Mouse (Mus musculus) intestine, embryonic 14.5 days (tissue): ENCODE measurements at regions not wholly inside any gene's neighbourhood (a gene's known extent, or its start where the extent isn't known, plus 50 kb on each side); places are given as distances from the start of the nearest gene placed in this dataset.

Experiments used
- ATAC-seq: fragments of 200-750 bp; cut with Nextera tagmentation; replicated peaks from 2 replicates; pipeline ENCODE4 v1.8.0; 2017; ENCODE audit warnings: low read depth, moderate number of reproducible peaks, moderate TSS enrichment, moderate library complexity; ENCODE audit not compliant: low FRiP score, low TSS enrichment
- DNase-seq: peaks from one replicate; pipeline ENCODE4 v3.0.0-alpha.2; 2018; ENCODE audit warnings: low spot score
- H3K27ac ChIP-seq: fragments of 300-500 bp; sonication (generic); 2 replicates; pipeline ENCODE4 v1.5.1; 2014; ENCODE audit warnings: low read depth, mild to moderate bottlenecking, control low read depth
- H3K27me3 ChIP-seq: fragments of 300-500 bp; sonication (generic); replicated peaks from 2 replicates; pipeline ENCODE4 v1.6.1; 2014; ENCODE audit warnings: low read length, control low read depth; ENCODE audit not compliant: control insufficient read depth, insufficient read depth
- H3K36me3 ChIP-seq: fragments of 300-500 bp; sonication (generic); 2 replicates; pipeline ENCODE4 v1.6.1; 2014; ENCODE audit warnings: low read length, control low read depth; ENCODE audit not compliant: control insufficient read depth, insufficient read depth
- H3K4me1 ChIP-seq: fragments of 300-500 bp; sonication (generic); replicated peaks from 2 replicates; pipeline ENCODE4 v1.6.1; 2014; ENCODE audit warnings: low read length, control low read depth, mixed read lengths; ENCODE audit not compliant: control insufficient read depth, insufficient read depth
- H3K4me2 ChIP-seq: fragments of 300-500 bp; sonication (generic); 2 replicates; pipeline ENCODE4 v1.6.1; 2014; ENCODE audit warnings: low read length
- H3K4me3 ChIP-seq: fragments of 300-500 bp; sonication (generic); 2 replicates; pipeline ENCODE4 v1.5.1; 2014; ENCODE audit warnings: low read depth, low read length, control low read depth, mixed read lengths
- H3K9ac ChIP-seq: fragments of 300-500 bp; sonication (generic); 2 replicates; pipeline ENCODE4 v1.6.1; 2014; ENCODE audit warnings: mild to moderate bottlenecking, low read length
- H3K9me3 ChIP-seq: fragments of 300-500 bp; sonication (generic); 2 replicates; pipeline ENCODE4 v1.6.1; 2016; ENCODE audit warnings: low read length, control low read depth; ENCODE audit not compliant: control insufficient read depth
- WGBS: fragments of 180-500 bp; shearing (Covaris S2); extraction: QIAGEN DNeasy Blood & Tissue Kit; methylation state at CpG from one replicate; pipeline ENCODE4 v1.1.7; 2014; 5-methylcytosine and 5-hydroxymethylcytosine counted together

- no peaks in the 10 kb centered on the region for H3K36me3 ChIP-seq
- DNase-seq (no peak), ATAC-seq (no peak)
- no peaks in the 10 kb centered on the region for H3K4me1 ChIP-seq
- no peak overlapping the region for H3K27ac ChIP-seq
- no peak overlapping the region for H3K4me2 ChIP-seq
- WGBS: 84% methylated on average over 3 of the region's 3 CpGs
- H3K9me3 ChIP-seq: no peaks in the 10 kb centered on the region
- no peaks in the 10 kb centered on the region for H3K27me3 ChIP-seq
- H3K4me3 ChIP-seq: no peak overlapping the region
- H3K9ac ChIP-seq: no peak overlapping the region
These were observed 410.8 kb downstream of the Med10 start for GRCm38 (mm10) chr13:70213017-70213416.

GRCm38 (mm10) chr13:70213622-70214021 is 411.4 kb downstream of the Med10 start:
- Histone ChIP-seq H3K4me3 (no peak overlapping the region), H3K4me1 (no peaks in the 10 kb centered on the region), H3K36me3 (no peaks in the 10 kb centered on the region), H3K9me3 (no peaks in the 10 kb centered on the region), H3K27me3 (no peaks in the 10 kb centered on the region), H3K4me2 (no peak overlapping the region), H3K9ac (no peak overlapping the region), H3K27ac (no peak overlapping the region)
- DNase-seq (no peak), ATAC-seq (no peak)
- WGBS: 75% methylated on average over 2 of the region's 2 CpGs

- DNase-seq (no peak), ATAC-seq (0 out of 2 replicates have a peak, but pooled peaks have one; percentile 53)
- Histone ChIP-seq H3K9me3 (no peaks in the 10 kb centered on the region), H3K27me3 (no peaks in the 10 kb centered on the region), H3K36me3 (no peaks in the 10 kb centered on the region), H3K9ac (no peak overlapping the region), H3K4me3 (no peak overlapping the region), H3K27ac (no peak overlapping the region), H3K4me2 (no peak overlapping the region), H3K4me1 (no peaks in the 10 kb centered on the region)
- 53% methylated on average over 10 of the region's 10 CpGs for WGBS
These were observed 411.9 kb downstream of the Med10 start for GRCm38 (mm10) chr13:70214022-70214654.

- ATAC-seq (no peak), DNase-seq (no peak)
- 77% methylated on average over 6 of the region's 6 CpGs for WGBS
- no peaks in the 10 kb centered on the region for H3K27me3 ChIP-seq
- no peak overlapping the region for H3K9ac ChIP-seq
- no peaks in the 10 kb centered on the region for H3K36me3 ChIP-seq
- no peak overlapping the region for H3K27ac ChIP-seq
- H3K4me1 ChIP-seq: no peaks in the 10 kb centered on the region
- H3K4me3 ChIP-seq: no peak overlapping the region
- H3K9me3 ChIP-seq: no peaks in the 10 kb centered on the region
- no peak overlapping the region for H3K4me2 ChIP-seq
These were observed 413.9 kb downstream of the Med10 start for GRCm38 (mm10) chr13:70216134-70216533.

GRCm38 (mm10) chr13:70217429-70218133 is 415.4 kb downstream of the Med10 start:
- DNase-seq: no peak
- WGBS: 58% methylated on average over 15 of the region's 15 CpGs
- no peaks in the 10 kb centered on the region for H3K4me1 ChIP-seq

GRCm38 (mm10) chr13:70223485-70223884 is 413.9 kb downstream of the Ice1 start:
- no peak overlapping the region for H3K9ac ChIP-seq
- WGBS: 89% methylated on average over 5 of the region's 5 CpGs
- H3K27ac ChIP-seq: no peak overlapping the region
- H3K36me3 ChIP-seq: no peaks in the 10 kb centered on the region
- no peak for ATAC-seq
- no peaks in the 10 kb centered on the region for H3K9me3 ChIP-seq
- H3K4me2 ChIP-seq: no peak overlapping the region
- H3K27me3 ChIP-seq: no peaks in the 10 kb centered on the region
- no peak for DNase-seq
- H3K4me3 ChIP-seq: no peak overlapping the region
- H3K4me1 ChIP-seq: no peaks in the 10 kb centered on the region

More at GRCm38 (mm10) chr13:70217429-70218133, 415.4 kb downstream of the Med10 start:
- Histone ChIP-seq H3K4me2 (no peak overlapping the region), H3K36me3 (no peaks in the 10 kb centered on the region), H3K27me3 (no peaks in the 10 kb centered on the region), H3K9ac (no peak overlapping the region), H3K27ac (no peak overlapping the region), H3K4me3 (no peak overlapping the region), H3K9me3 (no peaks in the 10 kb centered on the region)
- no peak for ATAC-seq

- Histone ChIP-seq H3K4me2 (no peak overlapping the region), H3K27ac (no peak overlapping the region), H3K27me3 (no peaks in the 10 kb centered on the region), H3K9me3 (no peaks in the 10 kb centered on the region), H3K4me3 (no peak overlapping the region), H3K4me1 (no peaks in the 10 kb centered on the region), H3K36me3 (no peaks in the 10 kb centered on the region), H3K9ac (no peak overlapping the region)
- 77% methylated on average over 6 of the region's 6 CpGs for WGBS
- ATAC-seq (no peak), DNase-seq (no peak)
These were observed 410.3 kb downstream of the Ice1 start for GRCm38 (mm10) chr13:70227167-70227566.

- Histone ChIP-seq H3K4me1 (no peaks in the 10 kb centered on the region), H3K4me2 (0 out of 2 replicates have a peak overlapping the region, but pooled peaks have one; percentile 20)
These were observed 403.3 kb downstream of the Ice1 start for GRCm38 (mm10) chr13:70233896-70234799.

More at GRCm38 (mm10) chr13:70233896-70234799, 403.3 kb downstream of the Ice1 start:
- Histone ChIP-seq H3K9ac (no peak overlapping the region), H3K27ac (no peak overlapping the region), H3K4me3 (no peak overlapping the region), H3K36me3 (no peaks in the 10 kb centered on the region), H3K27me3 (no peaks in the 10 kb centered on the region), H3K9me3 (no peaks in the 10 kb centered on the region)
- ATAC-seq: peak; percentile 71; the same call in 1 of the 2 replicates
- WGBS: 36% methylated on average over 22 of the region's 22 CpGs
- peak; percentile 93 for DNase-seq
